Mouse (Mus musculus) heart, embryonic 14.5 days (tissue): ENCODE data around the gene Slc30a2. TPM values are rescaled to one million over a fixed set of nuclear protein-coding genes. Genes with fewer than 3 reads are reported as not detected.

Source experiments
- ATAC-seq: fragments of 200-750 bp; cut with Nextera tagmentation; 2 replicates; pipeline ENCODE4 v1.8.0; 2017; ENCODE audit warnings: low read depth, moderate TSS enrichment; ENCODE audit not compliant: insufficient number of reproducible peaks, insufficient read depth, low FRiP score
- H3K27ac ChIP-seq, 2 experiments: fragments of 200-500 bp in 1 of 2; fragments of 300-500 bp in 1 of 2; sonication (generic) in 1 of 2; replicated peaks in 1 of 2; 2 replicates each; pipeline ENCODE4 v1.5.1; 2012 to 2014; ENCODE audit warnings: low read depth in 2 of 2, low read length in 2 of 2, control low read depth in 1 of 2, mild to moderate bottlenecking in 1 of 2, mixed read lengths in 1 of 2; ENCODE audit not compliant: control insufficient read depth in 1 of 2, insufficient read depth in 1 of 2
- H3K27me3 ChIP-seq: fragments of 300-500 bp; sonication (generic); 2 replicates; pipeline ENCODE4 v1.6.1; 2014; ENCODE audit warnings: mild to moderate bottlenecking, low read length, control low read depth; ENCODE audit not compliant: control insufficient read depth, insufficient read depth
- H3K36me3 ChIP-seq: fragments of 300-500 bp; sonication (generic); 2 replicates; pipeline ENCODE4 v1.6.1; 2014; ENCODE audit warnings: mild to moderate bottlenecking, control low read depth, low read length, mixed read lengths; ENCODE audit not compliant: control insufficient read depth, insufficient read depth
- H3K4me1 ChIP-seq, 2 experiments: fragments of 200-500 bp in 1 of 2; fragments of 300-500 bp in 1 of 2; sonication (generic) in 1 of 2; 2 replicates each; pipeline ENCODE4 v1.6.1; 2012 to 2014; ENCODE audit warnings: low read length in 2 of 2, control low read depth in 1 of 2, mixed read lengths in 1 of 2; ENCODE audit not compliant: control insufficient read depth in 2 of 2, insufficient read depth in 2 of 2
- H3K4me2 ChIP-seq: fragments of 300-500 bp; sonication (generic); 2 replicates; pipeline ENCODE4 v1.6.1; 2014; ENCODE audit warnings: mild to moderate bottlenecking, low read length
- H3K4me3 ChIP-seq, 2 experiments: fragments of 200-500 bp in 1 of 2; fragments of 300-500 bp in 1 of 2; sonication (generic) in 1 of 2; 2 replicates each; pipeline ENCODE4 v1.5.1; 2012 to 2014; ENCODE audit warnings: low read length in 2 of 2, mild to moderate bottlenecking in 2 of 2, control low read depth in 1 of 2, low read depth in 1 of 2, moderate library complexity in 1 of 2; ENCODE audit not compliant: control insufficient read depth in 1 of 2, insufficient read depth in 1 of 2
- H3K9ac ChIP-seq: fragments of 300-500 bp; sonication (generic); 2 replicates; pipeline ENCODE4 v1.6.1; 2014; ENCODE audit warnings: mild to moderate bottlenecking, low read length
- H3K9me3 ChIP-seq: fragments of 300-500 bp; sonication (generic); 2 replicates; pipeline ENCODE4 v1.6.1; 2016; ENCODE audit warnings: low read length, control low read depth; ENCODE audit not compliant: control insufficient read depth
- WGBS: fragments of 180-500 bp; shearing (Covaris S2); extraction: QIAGEN DNeasy Blood & Tissue Kit; methylation state at CpG from one replicate; pipeline ENCODE4 v1.1.7; 2014; 5-methylcytosine and 5-hydroxymethylcytosine counted together
- polyA plus RNA-seq: library from polyadenylated mRNA; unstranded; fragments of >200 nt; fragmentation: Nextera tagmentation; extraction: Ambion mirVana; gene quantifications from 2 replicates; pipeline ENCODE4 v1.2.1, GENCODE M21; 2014

Slc30a2 gene
- polyA plus RNA-seq, 1 experiment from 2014 or later = 0.08 TPM

DNA sequence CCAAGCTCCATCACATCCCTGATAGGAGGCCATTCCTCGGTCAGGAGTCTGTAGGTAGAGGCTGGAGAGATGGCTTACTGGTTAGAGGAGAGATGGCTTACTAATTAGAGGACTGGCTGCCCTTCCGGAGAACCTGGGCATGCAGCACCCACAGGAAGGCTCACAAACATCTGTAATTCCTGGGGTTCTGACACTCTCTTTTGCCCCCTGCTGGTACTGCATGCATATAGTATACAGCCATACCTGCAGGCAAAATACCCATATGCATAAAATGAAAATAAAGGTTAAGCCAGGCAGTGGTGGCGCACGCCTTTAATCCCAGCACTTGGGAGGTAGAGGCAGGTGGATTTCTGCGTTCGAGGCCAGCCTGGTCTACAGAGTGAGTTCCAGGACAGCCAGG is 44.3 kb downstream of the Slc30a2 start:
- Histone ChIP-seq H3K36me3 (no peaks in the 10 kb centered on the region), H3K27me3 (no peaks in the 10 kb centered on the region), H3K9ac (no peak overlapping the region), H3K4me3 (no peak overlapping the region), H3K4me1 (0 out of 4 replicates have a peak, but pooled peaks cover 0 to under 1% of the 10 kb centered on the region in 2 experiments), H3K4me2 (no peak overlapping the region), H3K9me3 (no peaks in the 10 kb centered on the region), H3K27ac (no peak overlapping the region)
- ATAC-seq = no peak
- 63% methylated on average over 6 of the region's 6 CpGs for WGBS

DNA sequence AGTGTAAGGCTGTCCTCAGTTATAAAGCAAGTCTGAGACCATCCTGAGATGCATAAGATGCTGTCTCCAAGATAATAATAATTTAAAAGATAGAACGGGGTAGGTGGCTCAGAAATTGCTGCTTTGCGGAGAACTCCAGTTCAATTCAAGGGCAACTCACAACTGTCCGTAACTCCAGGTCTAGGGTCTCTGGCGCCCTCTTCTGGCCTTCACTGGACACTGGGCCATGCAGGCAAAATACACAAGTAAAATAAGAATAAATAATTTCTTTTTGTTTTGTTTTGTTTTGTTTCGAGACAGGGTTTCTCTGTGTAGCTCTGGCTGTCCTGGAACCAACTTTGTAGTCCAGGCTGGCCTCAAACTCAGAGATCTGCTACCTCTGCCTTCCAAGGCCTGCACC is 45.4 kb downstream of the Slc30a2 start:
- peaks cover 0 to 4% of the 10 kb centered on the region in 2 experiments; a peak in 1 of 4 replicates for H3K4me1 ChIP-seq
- H3K4me2 ChIP-seq = no peak overlapping the region
- ATAC-seq = no peak
- no peaks in the 10 kb centered on the region for H3K36me3 ChIP-seq
- no peak overlapping the region for H3K9ac ChIP-seq
- no peak overlapping the region for H3K4me3 ChIP-seq
- H3K27me3 ChIP-seq = no peaks in the 10 kb centered on the region
- H3K9me3 ChIP-seq = no peaks in the 10 kb centered on the region
- H3K27ac ChIP-seq = no peak overlapping the region
- 22% methylated on average over 5 of the region's 5 CpGs for WGBS

DNA sequence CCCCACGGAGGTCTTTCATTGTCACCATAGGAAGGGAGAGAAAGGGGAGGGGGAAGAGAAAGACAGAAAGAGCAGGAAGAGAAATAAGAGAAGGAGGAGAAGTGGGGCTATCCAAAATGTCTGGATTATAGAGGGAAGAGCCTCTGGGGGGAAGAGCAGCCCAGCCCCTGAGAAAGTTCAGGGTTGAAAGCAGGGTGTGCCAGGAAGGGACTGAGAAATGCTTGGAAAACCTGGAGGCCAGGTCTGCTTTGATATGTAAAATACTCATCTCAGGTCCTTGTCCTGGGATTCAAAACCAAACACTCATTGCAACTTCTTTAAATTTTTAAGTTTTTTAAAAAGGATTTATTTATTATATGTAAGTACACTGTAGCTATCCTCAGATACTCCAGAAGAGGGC is 48.7 kb downstream of the Slc30a2 start:
- H3K36me3 ChIP-seq = no peaks in the 10 kb centered on the region
- no peaks in the 10 kb centered on the region for H3K27me3 ChIP-seq
- no peak for ATAC-seq
- no peak overlapping the region for H3K4me2 ChIP-seq
- peaks cover 0 to 6% of the 10 kb centered on the region in 2 experiments; a peak in 1 of 4 replicates for H3K4me1 ChIP-seq
- no peaks in the 10 kb centered on the region for H3K9me3 ChIP-seq
- H3K9ac ChIP-seq = no peak overlapping the region
- H3K4me3 ChIP-seq = no peak overlapping the region
- H3K27ac ChIP-seq = no peak overlapping the region
- 100% methylated on average over 1 of the region's 1 CpGs for WGBS

DNA sequence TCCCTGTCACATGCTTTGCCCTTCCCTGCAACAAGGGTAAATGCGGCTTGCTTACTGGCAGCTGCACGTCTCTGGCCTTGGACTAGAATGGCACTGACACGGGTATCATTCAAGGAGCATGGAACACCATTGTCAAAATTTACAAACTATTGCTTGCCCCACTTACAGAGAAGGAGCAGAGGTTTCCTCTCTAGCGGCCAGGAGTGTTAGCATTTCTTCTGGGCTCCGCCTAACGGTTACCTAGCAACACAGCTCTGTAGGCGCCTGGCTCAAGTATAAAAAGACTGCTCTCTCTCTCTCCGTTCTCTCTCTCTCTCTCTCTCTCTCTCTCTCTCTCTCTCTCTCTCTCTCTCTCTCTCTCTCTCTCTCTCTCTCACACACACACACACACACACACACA is 49.6 kb downstream of the Slc30a2 start:
- Histone ChIP-seq H3K4me3 (no peak overlapping the region), H3K27ac (no peak overlapping the region), H3K27me3 (no peaks in the 10 kb centered on the region), H3K9me3 (no peaks in the 10 kb centered on the region), H3K36me3 (no peaks in the 10 kb centered on the region), H3K9ac (no peak overlapping the region), H3K4me2 (no peak overlapping the region), H3K4me1 (peaks cover 0 to 14% of the 10 kb centered on the region in 2 experiments; a peak in 3 of 4 replicates)
- ATAC-seq = no peak
- 25% methylated on average over 8 of the region's 8 CpGs for WGBS

DNA sequence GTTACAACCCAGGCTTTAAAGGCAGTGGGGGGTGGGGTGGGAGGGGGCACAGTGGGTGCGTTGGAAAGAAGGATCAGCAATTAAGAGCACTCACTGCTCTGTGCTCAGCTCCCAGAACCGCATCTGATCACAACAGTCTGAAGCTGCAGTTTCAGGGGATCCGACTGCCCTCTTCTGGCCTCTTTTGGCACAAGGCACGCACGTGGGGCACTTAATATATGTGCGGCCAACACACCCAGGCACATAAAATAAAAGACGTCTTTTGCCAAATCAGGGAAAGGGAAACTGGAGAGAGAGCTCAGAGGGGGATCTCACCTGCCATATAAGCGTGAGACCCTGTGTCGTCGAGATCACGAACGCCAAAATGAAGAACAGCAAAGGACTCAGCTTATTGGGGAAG is 50.0 kb downstream of the Slc30a2 start:
- Histone ChIP-seq H3K27me3 (no peaks in the 10 kb centered on the region), H3K27ac (no peak overlapping the region), H3K36me3 (no peaks in the 10 kb centered on the region), H3K9me3 (no peaks in the 10 kb centered on the region), H3K4me2 (no peak overlapping the region), H3K4me3 (no peak overlapping the region), H3K4me1 (peaks cover 0 to 17% of the 10 kb centered on the region in 2 experiments; a peak in 3 of 4 replicates), H3K9ac (no peak overlapping the region)
- ATAC-seq = no peak
- 26% methylated on average over 12 of the region's 12 CpGs for WGBS

DNA sequence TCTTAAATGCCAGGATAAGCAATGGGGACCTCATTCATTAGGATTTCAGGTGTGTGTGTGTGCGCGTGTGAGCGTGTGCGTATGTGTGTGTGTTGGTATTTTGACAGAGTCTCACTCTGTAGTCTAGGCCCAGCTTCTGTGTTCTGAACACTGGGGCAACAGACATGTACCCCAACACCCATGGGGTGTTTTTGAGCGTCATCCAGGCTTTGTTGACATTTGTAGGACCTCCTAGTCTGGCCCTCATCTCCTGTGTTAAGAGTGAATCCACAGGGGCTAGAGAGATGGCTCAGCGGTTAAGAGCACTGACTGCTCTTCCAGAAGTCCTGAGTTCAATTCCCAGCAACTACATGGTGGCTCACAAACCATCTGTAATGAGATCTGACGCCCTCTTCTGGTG is 52.2 kb downstream of the Slc30a2 start:
- H3K4me2 ChIP-seq = no peak overlapping the region
- H3K27ac ChIP-seq = no peak overlapping the region
- peaks cover 0 to 17% of the 10 kb centered on the region in 2 experiments; a peak in 3 of 4 replicates for H3K4me1 ChIP-seq
- ATAC-seq = no peak
- H3K36me3 ChIP-seq = no peaks in the 10 kb centered on the region
- no peaks in the 10 kb centered on the region for H3K27me3 ChIP-seq
- H3K9ac ChIP-seq = no peak overlapping the region
- WGBS = 86% methylated on average over 7 of the region's 7 CpGs
- H3K4me3 ChIP-seq = no peak overlapping the region
- H3K9me3 ChIP-seq = no peaks in the 10 kb centered on the region

DNA sequence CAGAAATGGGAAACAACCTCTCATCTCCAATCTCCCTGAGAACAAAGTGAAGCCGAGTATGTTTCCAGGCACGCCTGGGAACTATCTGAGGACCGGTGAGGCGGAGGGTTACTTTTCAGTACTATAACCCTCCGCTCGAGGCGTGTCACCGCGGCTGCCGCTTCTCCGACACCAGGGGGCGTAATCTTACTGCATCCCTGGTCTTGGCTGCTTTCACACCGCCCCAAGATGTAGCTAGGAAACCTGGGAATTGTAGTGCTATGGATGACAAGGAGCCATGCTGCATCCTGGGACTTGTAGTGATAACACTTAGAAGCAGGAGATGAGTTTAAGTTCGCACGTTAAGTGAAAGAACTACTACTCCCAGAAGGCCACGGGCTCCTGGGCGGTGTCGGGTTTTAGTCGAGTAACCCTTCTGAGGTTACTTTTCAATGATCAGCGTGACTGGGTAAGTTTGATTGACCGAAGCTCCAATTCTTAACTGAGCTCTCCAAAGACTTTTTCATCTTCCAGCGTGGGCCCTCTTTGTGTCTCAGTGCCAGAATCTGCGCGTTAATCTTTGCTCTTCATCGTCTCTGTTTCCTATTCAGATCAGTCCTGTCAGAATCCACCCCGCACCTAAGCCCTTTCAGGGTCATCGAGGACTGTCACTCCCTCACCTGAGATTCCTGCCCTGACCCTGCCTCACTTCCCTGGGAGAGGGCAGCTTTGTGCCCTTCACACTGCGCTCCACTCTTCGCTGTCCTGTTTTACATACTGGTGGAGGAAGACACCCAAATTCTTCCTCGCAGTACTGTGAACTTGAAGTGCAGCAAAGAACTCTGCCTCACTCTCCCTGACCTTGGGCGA is 53.2 kb downstream of the Slc30a2 start, which contains the start of gene Pafah2:
TSS of gene Pafah2 (plus strand) at position 344 of the 849 bp plus-strand sequence.
- Histone ChIP-seq H3K4me3 (peak within 1 kb of the TSS; percentile 55 to 61), H3K27me3 (no peaks in the 10 kb centered on the region), H3K9ac (peak within 1 kb of the TSS; percentile 83), H3K36me3 (no peaks in the 10 kb centered on the region), H3K9me3 (no peaks in the 10 kb centered on the region), H3K4me1 (peaks cover 4 to 23% of the 10 kb centered on the region in 2 experiments), H3K27ac (peak within 1 kb of the TSS; percentile 86 to 92), H3K4me2 (peak within 1 kb of the TSS; percentile 90)
- ATAC-seq = peak; percentile 96
- WGBS = under 1% methylated on average over 31 of the region's 31 CpGs
